Comparison of ENCODE assay signal across 28 mouse cellular contexts in the genomic region with DNA sequence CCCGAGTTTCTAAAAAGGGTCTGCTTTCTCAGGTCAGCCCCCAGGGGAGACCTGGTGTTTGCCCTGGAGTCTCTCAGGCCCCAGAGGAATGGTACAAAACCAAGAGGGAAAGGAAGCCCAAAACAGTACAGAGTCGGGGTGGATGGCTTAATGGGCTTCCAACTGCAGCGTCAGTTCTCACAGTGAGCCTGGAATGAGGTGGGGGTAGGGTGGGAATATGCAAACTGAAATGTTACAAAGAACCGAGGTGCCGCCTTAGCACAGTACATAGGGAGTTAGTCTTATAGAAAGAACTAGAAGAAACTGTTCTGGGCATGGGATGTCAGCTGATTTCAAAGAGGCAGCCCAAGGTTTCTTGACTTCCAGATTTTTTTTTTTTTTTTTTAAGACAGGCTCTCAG. TPM values are rescaled to one million over a fixed set of nuclear protein-coding genes. Genes with fewer than 3 reads are reported as not detected.
DNase-seq lines count a peak whose midpoint lies in the region; TF ChIP-seq lines count a peak whose summit lies in the region.
"Had no signal": no experiment of that assay in that cellular context is flagged by ENCODE, and none has a peak within 500 bp of the region (broad histone marks: within the 10 kb centered on the region; RNA-seq: fewer than 3 reads in every experiment).

No protein-coding gene starts in this region.

- H3K4me1 ChIP-seq in E14TG2a.4 (replicated peaks; ENCODE audit: low read depth, low read length) (peaks cover 76% of the 10 kb centered on the region), ES-Bruce4 (ENCODE audit: control insufficient read depth, insufficient read depth, low read length) (peaks cover 2% of the 10 kb centered on the region)
- H3K4me1 ChIP-seq: embryonic facial prominence, embryonic 12.5 days; embryonic facial prominence, embryonic 15.5 days; heart, embryonic 13.5 days; hindbrain, embryonic 15.5 days; intestine, embryonic 15.5 days had no signal

- DNase-seq in R1 (ENCODE audit: low read depth, low spot score): peak; percentile 79
- peak; percentile 56 for DNase-seq in testis, postnatal 10 days (ENCODE audit: low spot score)
- DNase-seq in embryo, embryonic 10.5 days (ENCODE audit: low spot score): no peak
- no peak for DNase-seq in embryo, embryonic 10 days (ENCODE audit: low spot score)
- no peak for DNase-seq in layer of hippocampus, adult 18-20 months (ENCODE audit: low spot score in 2 of 2)
- DNase-seq: adrenal gland, adult 8-10 months; adrenal gland, postnatal 25 days; cerebellum, adult 11-12 months; cerebellum, adult 8-10 months; cerebellum, postnatal 10 days; cerebellum, postnatal 36 days; forebrain, postnatal 0 days; gastrocnemius, adult 2 months; gastrocnemius, postnatal 14 days; heart, adult 18-20 months; heart, postnatal 14 days; heart, postnatal 4 days; kidney, adult 11 months had no signal

- H3K36me3 ChIP-seq in E14TG2a.4 (ENCODE audit: insufficient read depth, low read length) (peaks cover 7% of the 10 kb centered on the region; the same call in 1 of the 2 replicates), ES-Bruce4 (ENCODE audit: control insufficient read depth, insufficient read depth, low read length, poor library complexity, severe bottlenecking) (no peaks in the 10 kb centered on the region)
- H3K36me3 ChIP-seq: embryonic facial prominence, embryonic 12.5 days; embryonic facial prominence, embryonic 15.5 days; G1E; heart, embryonic 13.5 days; hindbrain, embryonic 12.5 days; hindbrain, embryonic 15.5 days; intestine, embryonic 15.5 days had no signal

- H3K4me3 ChIP-seq in E14TG2a.4 (replicated peaks; ENCODE audit: low read length): peak overlapping the region; percentile 72
- peak overlapping the region; percentile 65 for H3K4me3 ChIP-seq in ES-Bruce4 (ENCODE audit: low read depth, low read length)
- H3K4me3 ChIP-seq: embryonic facial prominence, embryonic 12.5 days; embryonic facial prominence, embryonic 15.5 days; gastrocnemius, adult 2 months; heart, embryonic 13.5 days; hindbrain, embryonic 12.5 days; hindbrain, embryonic 15.5 days; intestine, embryonic 15.5 days had no signal

- TF ChIP-seq POLR2A in ES-Bruce4 (IDR thresholded peaks at IDR 0.05; ENCODE audit: insufficient read depth, low read length): no peak

- H3K9ac ChIP-seq in ES-Bruce4 (ENCODE audit: low read depth, poor library complexity, severe bottlenecking): peak overlapping the region; percentile 63
- H3K9ac ChIP-seq: embryonic facial prominence, embryonic 12.5 days; embryonic facial prominence, embryonic 15.5 days; forebrain, postnatal 0 days; heart, embryonic 13.5 days; hindbrain, embryonic 12.5 days; hindbrain, embryonic 15.5 days; intestine, embryonic 15.5 days had no signal

- TF ChIP-seq EP300 in ES-Bruce4 (IDR thresholded peaks at IDR 0.05; ENCODE audit: insufficient read depth, low read depth, low read length): peak; percentile 67; the same call in 1 of the 2 replicates

- H3K27ac ChIP-seq in ES-Bruce4 (ENCODE audit: insufficient read depth, low read length): peak overlapping the region; percentile 87
- H3K27ac ChIP-seq: embryonic facial prominence, embryonic 12.5 days; embryonic facial prominence, embryonic 15.5 days; gastrocnemius, adult 2 months; heart, embryonic 13.5 days; hindbrain, embryonic 12.5 days; hindbrain, embryonic 15.5 days; intestine, embryonic 15.5 days had no signal

- TF ChIP-seq CTCF in E14TG2a.4 (conservative IDR thresholded peaks at IDR 0.05; ENCODE audit: low read length) (no peak), ES-Bruce4 (IDR thresholded peaks at IDR 0.05; ENCODE audit: low read depth, low read length) (no peak)

- H3K9me3 ChIP-seq in E14TG2a.4 (ENCODE audit: low read length) (no peaks in the 10 kb centered on the region), ES-Bruce4 (replicated peaks; ENCODE audit: control insufficient read depth, insufficient read depth, low read length, poor library complexity, severe bottlenecking) (no peaks in the 10 kb centered on the region)
- H3K9me3 ChIP-seq: embryonic facial prominence, embryonic 12.5 days; embryonic facial prominence, embryonic 15.5 days; G1E; heart, embryonic 13.5 days; hindbrain, embryonic 12.5 days; hindbrain, embryonic 15.5 days; intestine, embryonic 15.5 days had no signal

- H3K27me3 ChIP-seq in E14TG2a.4 (ENCODE audit: insufficient read depth, low read length) (no peaks in the 10 kb centered on the region), ES-Bruce4 (ENCODE audit: control insufficient read depth, insufficient read depth, low read length, poor library complexity, severe bottlenecking) (no peaks in the 10 kb centered on the region)
- H3K27me3 ChIP-seq: embryonic facial prominence, embryonic 12.5 days; embryonic facial prominence, embryonic 15.5 days; heart, embryonic 13.5 days; hindbrain, embryonic 12.5 days; hindbrain, embryonic 15.5 days; intestine, embryonic 15.5 days; Patski had no signal

RNA-seq across cellular contexts. Expression of gene Akap12, which starts 11.7 kb away (rescaled TPM):
- polyA plus RNA-seq in ES-Bruce4 (2011; ENCODE audit: insufficient read depth, insufficient read length, low read depth, missing spikeins): 381 and 387 TPM in 2 replicates
- total RNA-seq in layer of hippocampus, adult 18-20 months (2021): 10 to 100 TPM; 12.1 TPM
- polyA plus RNA-seq: G1E had no signal

Comparison
In these comparisons a context has a peak if more than half of its experiments do, and no peak if none do; other contexts are left out.
1. DNase-seq: peak in R1 (single experiment) and testis, postnatal 10 days (single experiment); none in embryo, embryonic 10.5 days (single experiment), embryo, embryonic 10 days (single experiment) and layer of hippocampus, adult 18-20 months (0 of 2).